Mouse (Mus musculus) lung, embryonic 16.5 days (tissue): ENCODE results near the gene Txndc5. TPM values are rescaled to one million over a fixed set of nuclear protein-coding genes. Genes with fewer than 3 reads are reported as not detected.

ENCODE experiments used
- ATAC-seq: fragments of 200-750 bp; cut with Nextera tagmentation; 2 replicates; pipeline ENCODE4 v1.8.0; 2017; ENCODE audit warnings: low read depth, mild to moderate bottlenecking, moderate library complexity
- H3K27ac ChIP-seq: fragments of 300-500 bp; sonication (generic); 2 replicates; pipeline ENCODE4 v1.5.1; 2014; ENCODE audit warnings: mild to moderate bottlenecking, control low read depth, low read length
- H3K27me3 ChIP-seq: fragments of 300-500 bp; sonication (generic); 2 replicates; pipeline ENCODE4 v1.6.1; 2014; ENCODE audit warnings: low read depth, low read length, mixed read lengths; ENCODE audit not compliant: control insufficient read depth, insufficient read depth
- H3K36me3 ChIP-seq: fragments of 300-500 bp; sonication (generic); 2 replicates; pipeline ENCODE4 v1.6.1; 2014; ENCODE audit warnings: low read length; ENCODE audit not compliant: control insufficient read depth, insufficient read depth
- H3K4me1 ChIP-seq: fragments of 300-500 bp; sonication (generic); replicated peaks from 2 replicates; pipeline ENCODE4 v1.6.1; 2014; ENCODE audit warnings: low read length, mixed read lengths; ENCODE audit not compliant: control insufficient read depth, insufficient read depth
- H3K4me2 ChIP-seq: fragments of 300-500 bp; sonication (generic); 2 replicates; pipeline ENCODE4 v1.6.1; 2014; ENCODE audit warnings: low read depth, low read length, control low read depth
- H3K4me3 ChIP-seq: fragments of 300-500 bp; sonication (generic); 2 replicates; pipeline ENCODE4 v1.5.1; 2014; ENCODE audit warnings: mild to moderate bottlenecking, low read length, control low read depth
- H3K9ac ChIP-seq: fragments of 300-500 bp; sonication (generic); 2 replicates; pipeline ENCODE4 v1.6.1; 2014; ENCODE audit warnings: low read length, control low read depth
- H3K9me3 ChIP-seq: fragments of 300-500 bp; sonication (generic); 2 replicates; pipeline ENCODE4 v1.6.1; 2016; ENCODE audit warnings: low read length; ENCODE audit not compliant: control insufficient read depth
- WGBS: fragments of 180-500 bp; shearing (Covaris S2); extraction: QIAGEN DNeasy Blood & Tissue Kit; methylation state at CpG from one replicate; pipeline ENCODE4 v1.1.7; 2014; 5-methylcytosine and 5-hydroxymethylcytosine counted together
- polyA plus RNA-seq: library from polyadenylated mRNA; unstranded; fragments of >200 nt; fragmentation: Nextera tagmentation; extraction: Ambion mirVana; gene quantifications from 2 replicates; pipeline ENCODE4 v1.2.1, GENCODE M21; 2015

Gene Txndc5
- polyA plus RNA-seq: 237 and 238 TPM in 2 replicates

GRCm38 (mm10) chr13:38528687-38529294, at the start of gene Txndc5:
Gene Txndc5, minus strand, starts transcription at chr13:38528824.
- ATAC-seq: peak; percentile 3; the same call in 1 of the 2 replicates
- H3K4me2 ChIP-seq: peak within 1 kb of the TSS; percentile 60
- peak within 1 kb of the TSS; percentile 95 for H3K27ac ChIP-seq
- 37% methylated on average over 9 of the region's 9 CpGs for WGBS
- peak within 1 kb of the TSS; percentile 94 for H3K9ac ChIP-seq
- peaks cover 24% of the 10 kb centered on the region for H3K4me1 ChIP-seq
- no peaks in the 10 kb centered on the region for H3K9me3 ChIP-seq
- H3K36me3 ChIP-seq: no peaks in the 10 kb centered on the region
- H3K27me3 ChIP-seq: 0 out of 2 replicates have a peak, but pooled peaks cover 2% of the 10 kb centered on the region
- H3K4me3 ChIP-seq: peak within 1 kb of the TSS; percentile 84

- Histone ChIP-seq H3K4me3 (no peak overlapping the region), H3K4me2 (no peak overlapping the region), H3K9ac (no peak overlapping the region), H3K27ac (no peak overlapping the region), H3K4me1 (no peaks in the 10 kb centered on the region), H3K36me3 (no peaks in the 10 kb centered on the region), H3K9me3 (no peaks in the 10 kb centered on the region), H3K27me3 (no peaks in the 10 kb centered on the region)
- no peak for ATAC-seq
- 47% methylated on average over 3 of the region's 3 CpGs for WGBS
These were observed 46.0 kb upstream of the Txndc5 start for GRCm38 (mm10) chr13:38574668-38575067.

GRCm38 (mm10) chr13:38573281-38573680, 44.7 kb upstream of the Txndc5 start:
- 85% methylated on average over 1 of the region's 1 CpGs for WGBS
- H3K9ac ChIP-seq: no peak overlapping the region
- ATAC-seq: no peak
- H3K4me1 ChIP-seq: no peaks in the 10 kb centered on the region
- no peaks in the 10 kb centered on the region for H3K27me3 ChIP-seq
- H3K27ac ChIP-seq: no peak overlapping the region
- no peak overlapping the region for H3K4me2 ChIP-seq
- no peak overlapping the region for H3K4me3 ChIP-seq
- no peaks in the 10 kb centered on the region for H3K36me3 ChIP-seq
- no peaks in the 10 kb centered on the region for H3K9me3 ChIP-seq

GRCm38 (mm10) chr13:38565245-38565644, 36.6 kb upstream of the Txndc5 start:
- no peak for ATAC-seq
- no peaks in the 10 kb centered on the region for H3K36me3 ChIP-seq
- H3K9me3 ChIP-seq: no peaks in the 10 kb centered on the region
- no peak overlapping the region for H3K9ac ChIP-seq
- H3K4me2 ChIP-seq: no peak overlapping the region
- no peak overlapping the region for H3K4me3 ChIP-seq
- WGBS: 72% methylated on average over 4 of the region's 4 CpGs
- H3K27ac ChIP-seq: no peak overlapping the region
- no peaks in the 10 kb centered on the region for H3K27me3 ChIP-seq
- no peaks in the 10 kb centered on the region for H3K4me1 ChIP-seq

GRCm38 (mm10) chr13:38554611-38555010, 26.0 kb upstream of the Txndc5 start:
- ATAC-seq: no peak
- no peak overlapping the region for H3K4me2 ChIP-seq
- no peaks in the 10 kb centered on the region for H3K9me3 ChIP-seq
- no peaks in the 10 kb centered on the region for H3K4me1 ChIP-seq
- no peaks in the 10 kb centered on the region for H3K36me3 ChIP-seq
- H3K27ac ChIP-seq: no peak overlapping the region
- no peak overlapping the region for H3K4me3 ChIP-seq
- H3K27me3 ChIP-seq: no peaks in the 10 kb centered on the region
- no peak overlapping the region for H3K9ac ChIP-seq
- 46% methylated on average over 11 of the region's 11 CpGs for WGBS

- 44% methylated on average over 3 of the region's 3 CpGs for WGBS
- Histone ChIP-seq H3K4me1 (no peaks in the 10 kb centered on the region), H3K27ac (no peak overlapping the region), H3K36me3 (no peaks in the 10 kb centered on the region), H3K4me3 (no peak overlapping the region), H3K27me3 (no peaks in the 10 kb centered on the region), H3K4me2 (no peak overlapping the region), H3K9ac (no peak overlapping the region), H3K9me3 (no peaks in the 10 kb centered on the region)
- ATAC-seq: no peak
These were observed 25.6 kb upstream of the Txndc5 start for GRCm38 (mm10) chr13:38554210-38554609.

GRCm38 (mm10) chr13:38548681-38549080, 20.1 kb upstream of the Txndc5 start:
- no peak overlapping the region for H3K27ac ChIP-seq
- no peaks in the 10 kb centered on the region for H3K9me3 ChIP-seq
- no peak overlapping the region for H3K9ac ChIP-seq
- H3K4me2 ChIP-seq: no peak overlapping the region
- 80% methylated on average over 5 of the region's 5 CpGs for WGBS
- no peaks in the 10 kb centered on the region for H3K36me3 ChIP-seq
- no peaks in the 10 kb centered on the region for H3K27me3 ChIP-seq
- no peaks in the 10 kb centered on the region for H3K4me1 ChIP-seq
- H3K4me3 ChIP-seq: no peak overlapping the region
- ATAC-seq: no peak

- H3K27ac ChIP-seq: no peak overlapping the region
These were observed 19.1 kb upstream of the Txndc5 start for GRCm38 (mm10) chr13:38547717-38548116.

GRCm38 (mm10) chr13:38546754-38547153, 18.1 kb upstream of the Txndc5 start:
- Histone ChIP-seq H3K4me1 (no peaks in the 10 kb centered on the region), H3K9me3 (no peaks in the 10 kb centered on the region), H3K9ac (no peak overlapping the region), H3K36me3 (no peaks in the 10 kb centered on the region), H3K27me3 (no peaks in the 10 kb centered on the region), H3K4me3 (no peak overlapping the region), H3K4me2 (no peak overlapping the region), H3K27ac (no peak overlapping the region)
- ATAC-seq: no peak
- 82% methylated on average over 4 of the region's 4 CpGs for WGBS

More at GRCm38 (mm10) chr13:38547717-38548116, 19.1 kb upstream of the Txndc5 start:
- WGBS: 77% methylated on average over 5 of the region's 5 CpGs
- no peak overlapping the region for H3K4me3 ChIP-seq
- ATAC-seq: no peak
- no peaks in the 10 kb centered on the region for H3K4me1 ChIP-seq
- H3K9me3 ChIP-seq: no peaks in the 10 kb centered on the region
- no peaks in the 10 kb centered on the region for H3K27me3 ChIP-seq
- no peaks in the 10 kb centered on the region for H3K36me3 ChIP-seq
- H3K4me2 ChIP-seq: no peak overlapping the region
- no peak overlapping the region for H3K9ac ChIP-seq
